Mouse (Mus musculus): ENCODE results near the gene Clic3. TPM values are rescaled to one million over a fixed set of nuclear protein-coding genes. Genes with fewer than 3 reads are reported as not detected.

Gene Clic3
- total and polyA plus RNA-seq, 3 experiments = 0.15 to 0.27 TPM; not detected in 1

DNA sequence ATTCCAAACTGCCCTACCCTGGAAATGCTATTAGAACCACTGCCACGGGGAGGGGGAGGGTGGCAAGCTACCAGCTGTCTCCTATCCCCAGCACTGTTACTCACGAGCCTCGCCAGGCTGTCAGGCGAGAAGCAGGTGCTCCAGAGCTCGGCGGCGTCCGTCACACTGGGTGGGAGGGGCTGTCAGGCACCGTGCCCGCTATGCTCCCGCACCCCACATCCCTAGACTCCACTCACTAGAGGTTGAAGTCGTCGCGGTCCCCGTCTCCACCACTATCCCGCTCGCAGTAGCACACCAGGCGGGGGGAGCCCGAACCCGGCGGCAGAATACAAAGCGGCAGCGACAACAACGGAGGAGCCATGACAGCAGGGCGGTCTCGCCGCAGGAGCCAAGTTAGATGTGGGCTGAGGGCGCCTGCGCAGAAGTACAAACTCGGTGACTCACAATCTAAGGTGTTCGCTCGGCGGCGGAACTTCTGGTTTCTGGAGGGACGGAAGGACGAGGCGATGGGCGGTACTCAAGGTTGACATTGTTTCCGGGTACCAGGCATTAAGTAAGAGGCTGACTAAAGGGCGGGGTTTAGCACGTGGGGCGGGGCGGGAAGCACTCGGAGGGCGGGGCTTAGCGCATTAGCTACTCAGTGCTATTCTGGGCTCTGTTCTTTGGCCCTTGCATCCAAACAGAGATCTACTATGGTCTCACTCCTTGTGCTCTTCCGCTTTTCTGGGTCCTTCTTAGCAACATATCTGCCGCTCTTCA, 4.1 kb downstream of the Clic3 start, which contains the start of gene Paxx (continued):
- TF ChIP-seq NRF1 (IDR thresholded peaks at IDR 0.05; ENCODE audit: insufficient read depth, low read depth, low read length, poor library complexity, severe bottlenecking) (peak; percentile 77), CHD2 (IDR thresholded peaks at IDR 0.05; ENCODE audit: low read length) (no peak), JUND (IDR thresholded peaks at IDR 0.05; ENCODE audit: low read depth, low read length) (no peak), MYC (IDR thresholded peaks at IDR 0.05; ENCODE audit: low read depth, low read length) (peak; percentile 48; the same call in 1 of the 2 replicates), RAD21 (IDR thresholded peaks at IDR 0.05; ENCODE audit: low read depth, low read length) (no peak), USF2 (IDR thresholded peaks at IDR 0.05; ENCODE audit: borderline replicate concordance in 1 of 2, insufficient read depth in 1 of 2, low read depth in 1 of 2, low read length in 2 of 2) (no peak), SIN3A (IDR thresholded peaks at IDR 0.05; ENCODE audit: low read length) (peak; percentile 76), KAT2A (conservative IDR thresholded peaks at IDR 0.05; ENCODE audit: low read depth, low read length) (no peak), ZMIZ1 (IDR thresholded peaks at IDR 0.05; ENCODE audit: low read depth, low read length) (peak; percentile 85), POLR2AphosphoS5 (IDR thresholded peaks at IDR 0.05; ENCODE audit: borderline replicate concordance, low read depth, low read length) (no peak), ELF1 (IDR thresholded peaks at IDR 0.05; ENCODE audit: low read depth, low read length) (peak; percentile 85)

- Histone ChIP-seq H3K79me2 (ENCODE audit: control insufficient read depth, insufficient read depth, low read length, poor library complexity) (peaks cover 8% of the 10 kb centered on the region; the same call in 1 of the 2 replicates), H3K36me3 (ENCODE audit: control insufficient read depth in 1 of 2, insufficient read depth in 2 of 2, low read length in 2 of 2) (no peaks in the 10 kb centered on the region), H3K9ac (ENCODE audit: control insufficient read depth, low read depth, low read length, poor library complexity, severe bottlenecking) (peak overlapping the region; percentile 59), H3K27ac (ENCODE audit: control insufficient read depth, low read depth, low read length) (peak overlapping the region; percentile 65), H3K9me3 (replicated peaks; ENCODE audit: insufficient read depth, low read length) (no peaks in the 10 kb centered on the region), H3K4me1 (ENCODE audit: control insufficient read depth in 1 of 2, insufficient read depth in 2 of 2, low read length in 2 of 2) (peaks cover 4 to 11% of the 10 kb centered on the region in 2 experiments; a peak in 3 of 4 replicates), H3K27me3 (ENCODE audit: control insufficient read depth in 1 of 2, insufficient read depth in 2 of 2, low read length in 2 of 2) (no peaks in the 10 kb centered on the region), H3K4me3 (ENCODE audit: control insufficient read depth in 1 of 2, insufficient read depth in 1 of 2, low read depth in 2 of 2, low read length in 2 of 2) (peak overlapping the region; percentile 36 to 55)
- no peak for DNase-seq (ENCODE audit: low read depth, low spot score)
- TF ChIP-seq NELFE (IDR thresholded peaks at IDR 0.05; ENCODE audit: low read depth, low read length) (no peak), NRF1 (IDR thresholded peaks at IDR 0.05; ENCODE audit: insufficient read depth, low read depth, low read length, poor library complexity, severe bottlenecking) (no peak), ZC3H11A (IDR thresholded peaks at IDR 0.05; ENCODE audit: low read depth, low read length) (no peak), RAD21 (IDR thresholded peaks at IDR 0.05; ENCODE audit: low read depth, low read length) (no peak), MAFK (IDR thresholded peaks at IDR 0.05; ENCODE audit: borderline replicate concordance, low read depth, low read length) (no peak), BHLHE40 (IDR thresholded peaks at IDR 0.05; ENCODE audit: borderline replicate concordance, low read depth, low read length) (no peak), JUND (IDR thresholded peaks at IDR 0.05; ENCODE audit: low read depth, low read length) (no peak; the same call in 1 of the 2 replicates)
Observed at GRCm38 (mm10) chr2:25461407-25461806, 4.8 kb downstream of the Clic3 start.

DNA sequence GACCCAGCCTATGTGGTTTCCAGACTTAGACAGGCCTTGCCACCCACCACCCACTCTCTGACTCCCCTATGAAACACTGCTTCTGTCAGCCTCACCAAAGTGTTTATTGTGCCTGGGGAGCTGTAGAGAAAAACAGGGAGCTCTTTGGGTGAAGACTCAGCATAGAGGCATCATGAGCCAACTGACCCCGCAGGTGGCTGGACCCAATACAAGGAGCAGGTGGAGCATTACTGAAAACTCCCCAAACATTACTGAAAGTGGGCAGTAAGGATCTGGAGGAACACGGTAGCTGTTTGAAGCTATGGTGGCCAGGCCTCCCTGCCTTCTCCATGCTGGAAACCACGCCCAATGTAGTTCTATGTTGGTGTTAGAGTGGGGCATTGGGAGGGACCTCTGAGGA, 7.0 kb downstream of the Clic3 start:
- no peak overlapping the region for H3K4me3 ChIP-seq (ENCODE audit: control insufficient read depth in 1 of 2, insufficient read depth in 1 of 2, low read depth in 2 of 2, low read length in 2 of 2)
- H3K9ac ChIP-seq (ENCODE audit: control insufficient read depth, low read depth, low read length, poor library complexity, severe bottlenecking) = no peak overlapping the region
- no peak overlapping the region for H3K27ac ChIP-seq (ENCODE audit: control insufficient read depth, low read depth, low read length)
- H3K27me3 ChIP-seq (ENCODE audit: control insufficient read depth in 1 of 2, insufficient read depth in 2 of 2, low read length in 2 of 2) = no peaks in the 10 kb centered on the region
- peaks cover 8% of the 10 kb centered on the region; the same call in 1 of the 2 replicates for H3K79me2 ChIP-seq (ENCODE audit: control insufficient read depth, insufficient read depth, low read length, poor library complexity)
- no peaks in the 10 kb centered on the region for H3K36me3 ChIP-seq (ENCODE audit: control insufficient read depth in 1 of 2, insufficient read depth in 2 of 2, low read length in 2 of 2)
- TF ChIP-seq HCFC1 (IDR thresholded peaks at IDR 0.05; ENCODE audit: low read depth, low read length) (no peak), CHD1 (IDR thresholded peaks at IDR 0.05; ENCODE audit: low read depth, low read length) (no peak), ELF1 (IDR thresholded peaks at IDR 0.05; ENCODE audit: low read depth, low read length) (no peak)
- peaks cover 4 to 11% of the 10 kb centered on the region in 2 experiments; a peak in 3 of 4 replicates for H3K4me1 ChIP-seq (ENCODE audit: control insufficient read depth in 1 of 2, insufficient read depth in 2 of 2, low read length in 2 of 2)
- DNase-seq (ENCODE audit: low read depth, low spot score) = no peak
- H3K9me3 ChIP-seq (replicated peaks; ENCODE audit: insufficient read depth, low read length) = no peaks in the 10 kb centered on the region
